Mouse (Mus musculus): ENCODE data around the gene Armc9.

Armc9 gene

GRCm38 (mm10) chr1:86174602-86175001 is 20.0 kb downstream of the Armc9 start:
- no peak for DNase-seq (ENCODE audit: low spot score in 2 of 2)

- no peak for DNase-seq (ENCODE audit: low spot score in 2 of 2)
Observed at GRCm38 (mm10) chr1:86176066-86176465, 21.5 kb downstream of the Armc9 start.

- DNase-seq (ENCODE audit: low spot score in 2 of 2): peak; percentile 79 to 89
Observed at GRCm38 (mm10) chr1:86178462-86179253, 24.1 kb downstream of the Armc9 start.

GRCm38 (mm10) chr1:86182004-86182709 is 27.6 kb downstream of the Armc9 start:
- DNase-seq (ENCODE audit: low spot score in 2 of 2): no peak

- no peak for DNase-seq (ENCODE audit: low spot score in 2 of 2)
Observed at GRCm38 (mm10) chr1:86183577-86184263, 29.1 kb downstream of the Armc9 start.

GRCm38 (mm10) chr1:86186762-86187161 is 32.2 kb downstream of the Armc9 start:
- no peak for DNase-seq (ENCODE audit: low spot score in 2 of 2)

- DNase-seq (ENCODE audit: low spot score in 2 of 2): no peak
Observed at GRCm38 (mm10) chr1:86187856-86188255, 33.3 kb downstream of the Armc9 start.

- DNase-seq (ENCODE audit: low spot score in 2 of 2): no peak
Observed at GRCm38 (mm10) chr1:86188271-86188670, 33.7 kb downstream of the Armc9 start.

GRCm38 (mm10) chr1:86189034-86189702 is 34.6 kb downstream of the Armc9 start:
- no peak for DNase-seq (ENCODE audit: low spot score in 2 of 2)

- DNase-seq (ENCODE audit: low spot score in 2 of 2): no peak
Observed at GRCm38 (mm10) chr1:86190843-86191242, 36.3 kb downstream of the Armc9 start.

GRCm38 (mm10) chr1:86194044-86194443 is 39.5 kb downstream of the Armc9 start:
- DNase-seq (ENCODE audit: low spot score in 2 of 2): no peak

GRCm38 (mm10) chr1:86198276-86198675 is 43.7 kb downstream of the Armc9 start:
- DNase-seq (ENCODE audit: low spot score in 2 of 2): no peak

- DNase-seq (ENCODE audit: low spot score in 2 of 2): no peak
Observed at GRCm38 (mm10) chr1:86199026-86199425, 44.4 kb downstream of the Armc9 start.

GRCm38 (mm10) chr1:86201312-86201711 is 46.7 kb downstream of the Armc9 start:
- DNase-seq (ENCODE audit: low spot score in 2 of 2): no peak

GRCm38 (mm10) chr1:86202617-86203219 is 48.1 kb downstream of the Armc9 start:
- no peak for DNase-seq (ENCODE audit: low spot score in 2 of 2)

GRCm38 (mm10) chr1:86210676-86211075 is 56.1 kb downstream of the Armc9 start:
- DNase-seq (ENCODE audit: low spot score in 2 of 2): no peak

- no peak for DNase-seq (ENCODE audit: low spot score in 2 of 2)
Observed at GRCm38 (mm10) chr1:86211498-86211897, 56.9 kb downstream of the Armc9 start.

GRCm38 (mm10) chr1:86212731-86213130 is 58.2 kb downstream of the Armc9 start:
- no peak for DNase-seq (ENCODE audit: low spot score in 2 of 2)

GRCm38 (mm10) chr1:86214158-86214557 is 59.6 kb downstream of the Armc9 start:
- peak; percentile 75 to 85 for DNase-seq (ENCODE audit: low spot score in 2 of 2)

GRCm38 (mm10) chr1:86215297-86215696 is 60.7 kb downstream of the Armc9 start:
- DNase-seq (ENCODE audit: low spot score in 2 of 2): no peak

GRCm38 (mm10) chr1:86216412-86216811 is 61.8 kb downstream of the Armc9 start:
- DNase-seq (ENCODE audit: low spot score in 2 of 2): no peak

GRCm38 (mm10) chr1:86217976-86218375 is 63.4 kb downstream of the Armc9 start:
- DNase-seq (ENCODE audit: low spot score in 2 of 2): no peak
